Mouse (Mus musculus) stomach, embryonic 14.5 days (tissue): ENCODE measurements around the gene Unc93b1. TPM values are rescaled to one million over a fixed set of nuclear protein-coding genes. Genes with fewer than 3 reads are reported as not detected.
"Not testable (repeated sequence)": the region's sequence is repeated elsewhere in the genome, so short reads cannot be mapped to it uniquely, and the experiment has no call there.

Experiments
- ATAC-seq: fragments of 200-750 bp; cut with Nextera tagmentation; 2 replicates; pipeline ENCODE4 v1.8.0; 2017; ENCODE audit warnings: low read depth, moderate TSS enrichment; ENCODE audit not compliant: insufficient number of reproducible peaks, insufficient read depth, low FRiP score
- H3K27ac ChIP-seq: fragments of 300-500 bp; sonication (generic); 2 replicates; pipeline ENCODE4 v1.5.1; 2014; ENCODE audit warnings: mild to moderate bottlenecking, low read length, moderate library complexity, mixed read lengths
- H3K27me3 ChIP-seq: fragments of 300-500 bp; sonication (generic); 2 replicates; pipeline ENCODE4 v1.6.1; 2014; ENCODE audit warnings: low read length, control low read depth, mixed read lengths; ENCODE audit not compliant: control insufficient read depth, insufficient read depth
- H3K36me3 ChIP-seq: fragments of 300-500 bp; sonication (generic); 2 replicates; pipeline ENCODE4 v1.6.1; 2014; ENCODE audit warnings: mild to moderate bottlenecking, control low read depth, low read length, moderate library complexity, mixed read lengths; ENCODE audit not compliant: control insufficient read depth, insufficient read depth
- H3K4me1 ChIP-seq: fragments of 300-500 bp; sonication (generic); 2 replicates; pipeline ENCODE4 v1.6.1; 2014; ENCODE audit warnings: low read length, control low read depth, mixed read lengths; ENCODE audit not compliant: control insufficient read depth, insufficient read depth
- H3K4me2 ChIP-seq: fragments of 300-500 bp; sonication (generic); replicated peaks from 2 replicates; pipeline ENCODE4 v1.6.1; 2014; ENCODE audit warnings: low read depth, low read length, control low read depth
- H3K4me3 ChIP-seq: fragments of 300-500 bp; sonication (generic); 2 replicates; pipeline ENCODE4 v1.5.1; 2014; ENCODE audit warnings: low read depth, low read length, control low read depth
- H3K9ac ChIP-seq: fragments of 300-500 bp; sonication (generic); replicated peaks from 2 replicates; pipeline ENCODE4 v1.6.1; 2014; ENCODE audit warnings: low read depth, mild to moderate bottlenecking, control low read depth, low read length, moderate library complexity, mixed read lengths
- H3K9me3 ChIP-seq: fragments of 300-500 bp; sonication (generic); 2 replicates; pipeline ENCODE4 v1.6.1; 2016; ENCODE audit warnings: low read depth, low read length, control low read depth; ENCODE audit not compliant: control insufficient read depth
- WGBS: fragments of 180-500 bp; shearing (Covaris S2); extraction: QIAGEN DNeasy Blood & Tissue Kit; methylation state at CpG from one replicate; pipeline ENCODE4 v1.1.7; 2014; 5-methylcytosine and 5-hydroxymethylcytosine counted together
- polyA plus RNA-seq: library from polyadenylated mRNA; unstranded; fragments of >200 nt; fragmentation: Nextera tagmentation; extraction: Ambion mirVana; gene quantifications from 2 replicates; pipeline ENCODE4 v1.2.1, GENCODE M21; 2014

Unc93b1 gene
- polyA plus RNA-seq, 1 experiment from 2014 or later, result 15.4 TPM

GRCm38 (mm10) chr19:3958470-3958869 lies 23.5 kb downstream of the Unc93b1 start, which contains the start of gene Aldh3b3:
Gene Aldh3b3 (plus strand): TSS chr19:3958645.
- Histone ChIP-seq H3K9ac (no peak within 1 kb of the TSS), H3K4me1 (no peaks in the 10 kb centered on the region), H3K4me3 (no peak within 1 kb of the TSS), H3K9me3 (no peaks in the 10 kb centered on the region), H3K4me2 (no peak within 1 kb of the TSS), H3K36me3 (no peaks in the 10 kb centered on the region), H3K27ac (no peak within 1 kb of the TSS), H3K27me3 (no peaks in the 10 kb centered on the region)
- ATAC-seq, result no peak
- WGBS, result 65% methylated on average over 4 of the region's 4 CpGs

DNA sequence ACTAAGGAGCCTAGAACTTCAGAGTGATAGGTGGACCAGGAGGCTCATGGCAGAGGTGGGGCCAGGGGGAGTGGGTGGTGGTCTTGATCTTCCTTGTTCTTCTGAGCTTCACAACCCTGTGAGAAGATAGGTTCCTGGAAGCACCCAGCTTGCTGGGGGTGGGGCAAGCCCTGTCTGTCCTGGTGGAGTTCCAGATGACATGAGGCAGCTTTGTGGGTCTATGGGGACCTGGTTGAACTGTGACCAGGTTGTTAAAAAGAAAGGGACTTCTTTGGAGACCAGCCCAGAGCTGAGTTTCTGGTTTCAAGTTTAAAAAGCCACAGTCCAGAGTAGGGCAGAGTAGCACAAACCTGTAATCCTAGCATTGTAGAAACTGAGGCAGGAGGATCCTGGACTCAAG lies 24.0 kb downstream of the Unc93b1 start:
- Histone ChIP-seq H3K4me3 (no peak overlapping the region), H3K36me3 (no peaks in the 10 kb centered on the region), H3K27me3 (no peaks in the 10 kb centered on the region), H3K27ac (no peak overlapping the region), H3K4me1 (no peaks in the 10 kb centered on the region), H3K4me2 (no peak overlapping the region), H3K9me3 (no peaks in the 10 kb centered on the region), H3K9ac (no peak overlapping the region)
- ATAC-seq, result no peak

DNA sequence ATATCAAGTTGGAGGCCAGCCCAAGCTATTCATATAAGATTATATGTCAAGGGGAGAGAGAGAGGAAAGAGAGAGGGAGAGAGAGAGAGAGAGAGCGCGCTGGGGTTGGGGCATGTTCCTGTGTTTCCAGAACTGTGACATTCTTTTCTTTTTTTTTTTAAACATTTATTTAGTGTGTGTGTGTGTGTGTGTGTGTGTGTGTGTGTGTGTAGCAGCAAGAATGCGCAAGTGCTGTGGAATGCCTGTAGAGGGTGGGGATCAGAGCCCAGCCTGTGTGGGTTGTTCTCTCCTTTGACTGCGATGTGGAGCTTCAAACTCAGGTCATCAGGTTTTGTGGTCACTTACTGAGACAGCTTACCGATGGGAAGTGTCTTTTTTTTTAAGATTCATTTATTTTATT lies 25.2 kb downstream of the Unc93b1 start:
- H3K4me2 ChIP-seq, result no peak overlapping the region
- no peaks in the 10 kb centered on the region for H3K27me3 ChIP-seq
- ATAC-seq, result no peak
- no peaks in the 10 kb centered on the region for H3K9me3 ChIP-seq
- no peak overlapping the region for H3K27ac ChIP-seq
- H3K36me3 ChIP-seq, result no peaks in the 10 kb centered on the region
- 76% methylated on average over 5 of the region's 5 CpGs for WGBS
- H3K4me1 ChIP-seq, result no peaks in the 10 kb centered on the region
- H3K4me3 ChIP-seq, result no peak overlapping the region
- no peak overlapping the region for H3K9ac ChIP-seq

- H3K27ac ChIP-seq, H3K4me1 ChIP-seq, H3K4me3 ChIP-seq, H3K9me3 ChIP-seq, H3K9ac ChIP-seq, H3K36me3 ChIP-seq, H3K27me3 ChIP-seq, ATAC-seq, H3K4me2 ChIP-seq: not testable (repeated sequence)
- WGBS, result 90% methylated on average over 6 of the region's 6 CpGs
These were observed 26.8 kb downstream of the Unc93b1 start for GRCm38 (mm10) chr19:3961805-3962204.

DNA sequence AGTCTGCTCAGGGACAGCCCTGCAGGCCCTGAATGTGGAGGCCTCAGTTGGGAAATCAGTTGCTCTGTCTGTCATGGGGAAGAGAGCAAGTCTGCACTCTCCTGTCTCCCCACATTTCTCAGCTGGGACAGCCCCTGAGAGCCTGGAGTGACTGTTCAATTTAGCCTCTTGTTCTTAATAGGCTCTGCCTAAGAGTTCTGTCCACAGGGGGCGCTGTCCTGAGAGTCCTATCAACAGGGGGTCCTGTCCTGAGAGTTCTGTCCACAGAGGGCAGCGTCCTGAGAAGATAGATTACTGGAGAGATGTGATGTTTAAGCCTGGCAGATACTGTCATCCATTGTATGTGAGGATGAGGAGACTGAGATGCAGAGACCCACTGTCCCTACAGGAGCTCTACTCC lies 27.5 kb downstream of the Unc93b1 start:
- Histone ChIP-seq H3K9ac (no peak overlapping the region), H3K4me3 (no peak overlapping the region), H3K36me3 (no peaks in the 10 kb centered on the region), H3K4me1 (no peaks in the 10 kb centered on the region), H3K27me3 (no peaks in the 10 kb centered on the region), H3K4me2 (no peak overlapping the region), H3K9me3 (no peaks in the 10 kb centered on the region), H3K27ac (no peak overlapping the region)
- 13% methylated on average over 2 of the region's 2 CpGs for WGBS
- no peak for ATAC-seq

- no peak overlapping the region for H3K4me2 ChIP-seq
- ATAC-seq, result no peak
- no peaks in the 10 kb centered on the region for H3K4me1 ChIP-seq
- H3K36me3 ChIP-seq, result no peaks in the 10 kb centered on the region
- WGBS, result 75% methylated on average over 4 of the region's 4 CpGs
- H3K27ac ChIP-seq, result no peak overlapping the region
- H3K27me3 ChIP-seq, result no peaks in the 10 kb centered on the region
- no peak overlapping the region for H3K4me3 ChIP-seq
- no peak overlapping the region for H3K9ac ChIP-seq
- H3K9me3 ChIP-seq, result no peaks in the 10 kb centered on the region
These were observed 29.0 kb downstream of the Unc93b1 start for GRCm38 (mm10) chr19:3964030-3964429.

DNA sequence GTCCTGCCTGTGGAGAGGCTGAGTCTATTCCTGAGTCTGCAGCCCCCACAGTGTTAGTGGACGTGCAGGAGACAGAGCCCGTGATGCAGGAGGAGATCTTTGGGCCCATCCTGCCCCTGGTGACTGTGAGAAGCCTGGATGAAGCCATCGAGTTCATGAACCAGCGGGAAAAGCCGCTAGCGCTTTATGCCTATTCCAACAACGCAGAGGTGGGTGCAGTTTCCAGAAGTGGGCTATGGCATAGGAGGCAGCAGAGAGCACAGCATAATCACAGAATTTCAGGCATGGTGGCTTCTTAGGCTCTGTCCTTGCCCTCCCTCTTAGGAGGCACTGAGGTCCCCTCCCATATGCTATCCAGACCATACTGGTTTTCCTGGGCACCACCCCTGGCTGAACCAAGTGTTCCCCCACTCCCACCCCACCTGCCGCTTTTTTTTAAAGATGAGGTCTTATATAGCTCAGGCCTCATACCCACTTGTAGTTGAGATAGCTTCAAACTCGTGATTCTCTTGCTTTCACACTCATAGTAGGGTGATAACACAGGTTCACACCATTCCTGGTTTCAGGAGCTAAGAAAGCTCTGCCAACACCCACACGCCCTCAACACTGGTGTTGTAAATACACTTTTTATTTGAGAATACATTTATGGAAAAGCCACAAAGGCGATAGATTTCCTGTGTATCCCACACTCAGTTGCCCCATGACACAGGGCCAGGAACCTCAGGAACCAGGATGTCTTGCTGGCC lies 31.5 kb downstream of the Unc93b1 start:
- no peak overlapping the region for H3K4me2 ChIP-seq
- no peak overlapping the region for H3K4me3 ChIP-seq
- H3K9ac ChIP-seq, result no peak overlapping the region
- no peak for ATAC-seq
- WGBS, result 70% methylated on average over 11 of the region's 11 CpGs
- H3K27ac ChIP-seq, result no peak overlapping the region
- H3K4me1 ChIP-seq, result no peaks in the 10 kb centered on the region
- no peaks in the 10 kb centered on the region for H3K9me3 ChIP-seq
- no peaks in the 10 kb centered on the region for H3K36me3 ChIP-seq
- H3K27me3 ChIP-seq, result no peaks in the 10 kb centered on the region

DNA sequence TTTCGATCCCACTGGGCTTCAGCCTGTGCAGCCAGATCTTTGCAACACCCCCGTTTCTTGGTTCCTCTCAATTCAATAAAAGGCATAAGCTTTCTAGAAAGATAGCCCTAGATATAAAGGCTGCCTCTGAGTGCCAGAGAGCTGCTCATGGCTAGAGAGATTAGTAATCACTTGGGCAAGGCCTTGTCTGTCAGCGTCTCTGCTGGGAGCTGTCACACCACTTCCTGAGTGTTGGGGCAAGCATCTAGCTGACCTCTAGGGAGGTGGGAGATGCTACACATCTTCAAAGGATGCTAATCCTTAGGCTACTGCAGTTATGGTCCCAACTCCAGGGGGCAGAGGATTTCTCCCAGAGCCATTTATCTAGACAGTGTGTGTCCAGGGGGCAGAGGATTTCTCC lies 32.3 kb downstream of the Unc93b1 start:
- H3K9ac ChIP-seq, result no peak overlapping the region
- no peak overlapping the region for H3K4me3 ChIP-seq
- H3K4me1 ChIP-seq, result no peaks in the 10 kb centered on the region
- H3K9me3 ChIP-seq, result no peaks in the 10 kb centered on the region
- H3K4me2 ChIP-seq, result no peak overlapping the region
- no peak overlapping the region for H3K27ac ChIP-seq
- no peaks in the 10 kb centered on the region for H3K36me3 ChIP-seq
- WGBS, result 51% methylated on average over 3 of the region's 3 CpGs
- no peaks in the 10 kb centered on the region for H3K27me3 ChIP-seq
- ATAC-seq, result no peak

DNA sequence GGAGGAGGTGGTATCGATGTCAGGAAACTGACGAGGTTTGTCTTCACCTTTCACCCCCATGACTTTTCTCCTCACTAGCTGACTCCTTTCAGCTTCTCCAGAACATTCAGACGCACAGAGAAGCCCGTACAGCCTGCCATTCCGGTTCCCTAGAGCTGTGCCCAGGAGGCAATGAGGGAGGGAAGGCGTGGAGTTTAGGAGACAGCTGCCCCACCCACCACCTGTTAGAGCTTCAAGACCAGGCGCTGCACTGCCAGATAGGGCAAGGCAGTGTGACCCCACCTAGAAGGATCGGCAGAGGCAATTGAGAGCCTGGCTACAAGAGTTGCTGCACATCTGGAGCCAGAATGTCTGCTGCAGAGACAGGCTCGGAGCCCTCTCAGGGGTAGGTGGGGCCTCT lies 37.2 kb downstream of the Unc93b1 start, which contains the start of gene Aldh3b2:
Gene Aldh3b2 (plus strand): TSS at position 100 of the 400 bp plus-strand sequence.
- Histone ChIP-seq H3K9ac (no peak within 1 kb of the TSS), H3K27ac (no peak within 1 kb of the TSS), H3K4me2 (no peak within 1 kb of the TSS), H3K4me3 (no peak within 1 kb of the TSS), H3K4me1 (no peaks in the 10 kb centered on the region), H3K27me3 (no peaks in the 10 kb centered on the region), H3K36me3 (no peaks in the 10 kb centered on the region), H3K9me3 (no peaks in the 10 kb centered on the region)
- WGBS, result 22% methylated on average over 9 of the region's 9 CpGs
- ATAC-seq, result peak; percentile 71; the same call in 1 of the 2 replicates
